11 mouse cellular contexts compared by ENCODE assay signal in genomic region chr13:55013702-55014344, GRCm38 (mm10). TPM values are rescaled to one million over a fixed set of nuclear protein-coding genes. Genes with fewer than 3 reads are reported as not detected.
DNase-seq lines count a peak whose midpoint lies in the region; ATAC-seq and TF ChIP-seq lines count a peak whose summit lies in the region.
"Had no signal": no experiment of that assay in that cellular context is flagged by ENCODE, and none has a peak within 500 bp of the region (broad histone marks: within the 10 kb centered on the region; RNA-seq: fewer than 3 reads in every experiment).

No protein-coding gene starts in this region.

- H3K4me3 ChIP-seq in heart, embryonic 10.5 days, result no peak overlapping the region
- H3K4me3 ChIP-seq in lung, postnatal 0 days (ENCODE audit: low read depth, low read length), result no peak overlapping the region
- H3K4me3 ChIP-seq: heart, embryonic 12.5 days had no signal

- WGBS in heart, embryonic 10.5 days, result 44% methylated on average over 9 of the region's 9 CpGs
- WGBS in lung, postnatal 0 days, result 38% methylated on average over 9 of the region's 9 CpGs

- peaks cover 6% of the 10 kb centered on the region for H3K4me1 ChIP-seq in heart, embryonic 10.5 days
- no peaks in the 10 kb centered on the region for H3K4me1 ChIP-seq in lung, postnatal 0 days (ENCODE audit: insufficient read depth, low read depth, low read length)
- H3K4me1 ChIP-seq: heart, embryonic 12.5 days had no signal

- no peak overlapping the region for H3K4me2 ChIP-seq in lung, postnatal 0 days (replicated peaks; ENCODE audit: low read depth, low read length)
- H3K4me2 ChIP-seq: heart, embryonic 12.5 days had no signal

- no peak overlapping the region for H3K9ac ChIP-seq in lung, postnatal 0 days (replicated peaks; ENCODE audit: low read depth)
- H3K9ac ChIP-seq: heart, embryonic 12.5 days had no signal

- no peak for TF ChIP-seq EP300 in lung, postnatal 0 days (IDR thresholded peaks at IDR 0.05)

- H3K9me3 ChIP-seq in heart, embryonic 10.5 days, result no peaks in the 10 kb centered on the region
- H3K9me3 ChIP-seq in lung, postnatal 0 days (ENCODE audit: low read length), result no peaks in the 10 kb centered on the region
- H3K9me3 ChIP-seq: heart, embryonic 12.5 days had no signal

- TF ChIP-seq CTCF in lung, postnatal 0 days (IDR thresholded peaks at IDR 0.05), result peak; percentile 40

- intact Hi-C loops in heart, postnatal 14 days (cut with DNase I), result no loop called here

- ATAC-seq in lung, postnatal 0 days, result no peak

- peaks cover 58% of the 10 kb centered on the region for H3K27me3 ChIP-seq in heart, embryonic 10.5 days (ENCODE audit: insufficient read depth, poor library complexity, severe bottlenecking)
- H3K27me3 ChIP-seq in lung, postnatal 0 days (replicated peaks; ENCODE audit: insufficient read depth, low read length), result no peaks in the 10 kb centered on the region

- H3K36me3 ChIP-seq in heart, embryonic 10.5 days, result no peaks in the 10 kb centered on the region
- H3K36me3 ChIP-seq in lung, postnatal 0 days (ENCODE audit: insufficient read depth, low read length), result no peaks in the 10 kb centered on the region
- H3K36me3 ChIP-seq: heart, embryonic 12.5 days had no signal

- no peak overlapping the region for H3K27ac ChIP-seq in heart, embryonic 10.5 days
- H3K27ac ChIP-seq in lung, postnatal 0 days (ENCODE audit: low read length), result no peak overlapping the region

- DNase-seq in heart, embryonic 10.5 days (ENCODE audit: low spot score), result peak; percentile 69
- no peak for DNase-seq in heart, postnatal 14 days
- DNase-seq in lung, postnatal 0 days (ENCODE audit: low spot score), result peak; percentile 12
- DNase-seq in lung, postnatal 10 days, result no peak
- peak; percentile 8 for DNase-seq in adipocyte (ENCODE audit: low spot score)
- DNase-seq in retina, adult 2 months (ENCODE audit: low read depth, low spot score), result peak; percentile 8
- no peak for DNase-seq in right cerebral cortex, postnatal 36 days (ENCODE audit: low spot score in 2 of 2)
- DNase-seq in urinary bladder, postnatal 36 days (ENCODE audit: low spot score in 2 of 2), result no peak
- DNase-seq: kidney, adult 9 months; thymus, postnatal 25 days had no signal

RNA-seq across cellular contexts. Expression of gene Hk3, which starts 7.4 kb away (rescaled TPM):
- polyA plus RNA-seq in heart, embryonic 10.5 days (2016; fragmentation: Nextera tagmentation; extraction: Ambion mirVana), result 0.43 TPM in 1 of 2 replicates, not detected in the other
- under 1 TPM; 0.61 to 0.74 TPM for total RNA-seq in heart, postnatal 14 days (2021)
- polyA plus RNA-seq in lung, postnatal 0 days (2015; fragmentation: Nextera tagmentation; extraction: Ambion mirVana), result 1.0 and 1.1 TPM in 2 replicates

Comparison
In these comparisons a context has a peak if more than half of its experiments do, and no peak if none do; other contexts are left out.
1. DNase-seq: peak in heart, embryonic 10.5 days (single experiment), lung, postnatal 0 days (single experiment), adipocyte (single experiment) and retina, adult 2 months (single experiment); none in heart, postnatal 14 days (0 of 2), lung, postnatal 10 days (single experiment), right cerebral cortex, postnatal 36 days (0 of 2) and urinary bladder, postnatal 36 days (0 of 2).